Mouse (Mus musculus) lung, postnatal 0 days (tissue): ENCODE results near the gene Magix. TPM values are rescaled to one million over a fixed set of nuclear protein-coding genes. Genes with fewer than 3 reads are reported as not detected.

Experiments used
- ATAC-seq: fragments of 200-750 bp; cut with Nextera tagmentation; 2 replicates; pipeline ENCODE4 v1.8.0; 2017; ENCODE audit warnings: moderate library complexity
- DNase-seq: peaks from one replicate; pipeline ENCODE4 v3.0.0-alpha.2; 2016; ENCODE audit warnings: low spot score
- H3K27ac ChIP-seq: fragments of 300-500 bp; sonication (generic); 2 replicates; pipeline ENCODE4 v1.5.1; 2014; ENCODE audit warnings: antibody characterized with exemption, mild to moderate bottlenecking, low read length, mixed read lengths
- H3K27me3 ChIP-seq: fragments of 300-500 bp; sonication (generic); replicated peaks from 2 replicates; pipeline ENCODE4 v1.6.1; 2014; ENCODE audit warnings: low read length, mixed read lengths; ENCODE audit not compliant: insufficient read depth
- H3K36me3 ChIP-seq: fragments of 300-500 bp; sonication (generic); 2 replicates; pipeline ENCODE4 v1.6.1; 2014; ENCODE audit warnings: low read length, mixed read lengths; ENCODE audit not compliant: insufficient read depth
- H3K4me1 ChIP-seq: fragments of 300-500 bp; sonication (generic); 2 replicates; pipeline ENCODE4 v1.6.1; 2014; ENCODE audit warnings: antibody characterized with exemption, low read depth, low read length, mixed read lengths; ENCODE audit not compliant: insufficient read depth
- H3K4me2 ChIP-seq: fragments of 300-500 bp; sonication (generic); replicated peaks from 2 replicates; pipeline ENCODE4 v1.6.1; 2014; ENCODE audit warnings: low read depth, mild to moderate bottlenecking, low read length, moderate library complexity, mixed read lengths
- H3K4me3 ChIP-seq: fragments of 300-500 bp; sonication (generic); 2 replicates; pipeline ENCODE4 v1.5.1; 2014; ENCODE audit warnings: low read depth, low read length
- H3K9ac ChIP-seq: fragments of 300-500 bp; sonication (generic); replicated peaks from 2 replicates; pipeline ENCODE4 v1.6.1; 2014; ENCODE audit warnings: low read depth, mild to moderate bottlenecking
- H3K9me3 ChIP-seq: fragments of 300-500 bp; sonication (generic); 2 replicates; pipeline ENCODE4 v1.6.1; 2016; ENCODE audit warnings: low read length, mixed read lengths
- CTCF ChIP-seq: IDR thresholded peaks from 2 replicates; pipeline ENCODE4 v1.5.1; 2016; ENCODE audit warnings: antibody characterized with exemption, mild to moderate bottlenecking
- EP300 ChIP-seq: IDR thresholded peaks from 2 replicates; pipeline ENCODE4 v1.6.1; 2016; ENCODE audit warnings: antibody characterized with exemption, mild to moderate bottlenecking, control low read depth
- WGBS: fragments of 180-500 bp; shearing (Covaris S2); extraction: QIAGEN DNeasy Blood & Tissue Kit; methylation state at CpG from one replicate; pipeline ENCODE4 v1.1.7; 2014; 5-methylcytosine and 5-hydroxymethylcytosine counted together
- polyA plus RNA-seq: library from polyadenylated mRNA; unstranded; fragments of >200 nt; fragmentation: Nextera tagmentation; extraction: Ambion mirVana; gene quantifications from 2 replicates; pipeline ENCODE4 v1.2.1, GENCODE M21; 2015

The Magix gene
- polyA plus RNA-seq, 1 experiment from 2014 or later, result 3.5 TPM

DNA sequence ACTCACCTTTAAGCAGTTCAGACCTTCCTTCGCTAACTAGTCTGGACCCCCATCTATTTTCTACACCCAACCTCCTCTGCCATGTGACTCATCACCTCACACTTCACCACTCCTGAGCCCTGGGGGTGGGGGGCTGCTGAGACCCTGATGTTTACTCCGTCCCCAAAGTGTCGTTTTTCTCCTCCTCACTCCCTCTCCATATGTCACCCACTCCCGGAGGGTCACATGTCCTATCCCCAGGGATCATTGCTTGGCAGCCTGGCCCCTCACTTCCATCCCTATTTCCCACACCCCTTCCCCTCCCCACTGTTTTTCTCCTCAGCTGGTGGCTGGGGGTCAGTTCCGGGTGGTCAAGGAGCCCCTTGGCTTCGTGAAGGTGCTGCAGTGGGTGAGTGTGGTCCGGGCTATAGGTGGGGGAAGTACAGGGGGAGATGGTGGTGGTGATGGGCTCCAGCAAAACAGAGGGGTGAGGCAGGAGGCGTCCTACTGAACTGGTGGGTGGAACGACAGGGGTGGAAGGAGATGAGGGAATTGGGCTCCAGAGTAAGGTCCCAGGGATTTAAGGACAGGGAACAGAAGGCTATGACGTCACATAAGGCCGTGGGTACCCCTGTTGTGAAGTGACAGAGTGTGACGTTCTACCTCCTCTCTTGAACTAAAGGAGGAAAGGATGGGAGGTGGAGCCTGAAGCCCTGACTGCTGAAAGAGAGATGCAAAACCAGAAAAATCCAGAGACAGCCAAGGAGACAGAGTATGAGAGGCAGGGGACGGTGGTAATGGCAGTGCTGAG is 41.3 kb downstream of the Magix start:
- DNase-seq (no peak), ATAC-seq (no peak)
- 15% methylated on average over 13 of the region's 13 CpGs for WGBS
- no peak overlapping the region for H3K27ac ChIP-seq
- no peak overlapping the region for H3K9ac ChIP-seq
- no peaks in the 10 kb centered on the region for H3K36me3 ChIP-seq
- H3K4me1 ChIP-seq, result no peaks in the 10 kb centered on the region
- no peaks in the 10 kb centered on the region for H3K27me3 ChIP-seq
- H3K9me3 ChIP-seq, result no peaks in the 10 kb centered on the region
- H3K4me3 ChIP-seq, result no peak overlapping the region
- TF ChIP-seq CTCF (no peak), EP300 (no peak)
- no peak overlapping the region for H3K4me2 ChIP-seq

DNA sequence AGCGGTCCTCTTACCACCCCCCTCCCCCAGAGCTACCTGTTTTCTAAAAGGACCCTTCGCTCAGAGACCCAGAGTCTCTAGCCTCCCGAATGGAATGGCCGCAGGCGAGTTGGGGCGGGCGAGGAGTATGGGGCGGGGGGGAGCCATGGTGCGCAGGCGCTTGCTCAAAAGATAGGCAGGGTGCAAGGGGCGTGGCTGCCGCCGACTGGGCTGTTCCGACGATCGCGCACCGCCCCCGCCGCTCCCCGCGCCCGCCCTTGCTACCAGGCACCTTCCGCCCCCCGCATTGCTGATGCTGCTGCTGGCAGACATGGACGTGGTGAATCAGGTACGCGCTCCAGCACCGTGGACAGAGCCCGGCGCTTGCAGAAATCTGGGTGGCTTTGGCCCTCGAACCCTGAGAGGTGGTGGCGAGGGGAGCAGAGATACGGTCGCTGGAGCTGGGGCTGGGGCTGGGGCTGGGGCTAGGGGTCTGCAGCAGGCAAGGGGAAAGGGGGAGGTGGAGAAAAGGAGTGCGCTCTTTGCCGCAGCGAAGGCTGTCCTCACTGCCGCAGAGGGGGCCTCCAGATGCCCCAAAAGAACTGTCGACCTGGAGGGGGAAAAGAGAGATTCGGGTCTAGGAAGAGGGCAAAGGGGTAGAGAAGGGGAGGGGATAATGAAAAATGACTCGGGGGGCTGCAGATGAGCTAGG is 42.5 kb downstream of the Magix start, which contains the start of gene Syp:
Gene Syp (plus strand): TSS at position 71 of the 691 bp plus-strand sequence.
- Histone ChIP-seq H3K9me3 (no peaks in the 10 kb centered on the region), H3K9ac (no peak within 1 kb of the TSS), H3K4me3 (no peak within 1 kb of the TSS), H3K36me3 (no peaks in the 10 kb centered on the region), H3K27ac (no peak within 1 kb of the TSS), H3K4me1 (no peaks in the 10 kb centered on the region), H3K4me2 (peak within 1 kb of the TSS; percentile 41), H3K27me3 (no peaks in the 10 kb centered on the region)
- ATAC-seq (peak; percentile 85), DNase-seq (peak; percentile 65)
- 12% methylated on average over 35 of the region's 42 CpGs for WGBS
- TF ChIP-seq CTCF (no peak), EP300 (no peak)

DNA sequence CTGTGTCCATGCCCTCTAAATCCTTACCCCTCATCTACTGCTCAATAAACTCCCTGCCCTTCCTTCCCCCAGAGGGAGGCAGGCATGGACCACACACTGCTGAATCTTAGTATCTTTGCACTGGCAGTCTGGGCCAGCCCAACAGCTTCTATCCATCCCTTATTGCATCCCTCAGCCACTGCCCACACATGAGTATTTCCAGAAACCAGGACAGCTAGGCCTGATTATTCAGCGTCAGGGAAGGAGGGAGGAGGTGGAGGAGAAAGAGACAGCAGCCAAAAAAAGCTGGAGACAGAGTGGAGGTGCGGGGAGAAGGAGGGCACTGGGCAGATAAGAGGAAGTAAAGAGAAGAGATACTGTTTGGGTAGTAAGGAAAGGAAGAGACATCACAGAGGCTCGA is 46.0 kb downstream of the Magix start:
- H3K9ac ChIP-seq, result no peak overlapping the region
- ATAC-seq (no peak), DNase-seq (no peak)
- H3K36me3 ChIP-seq, result no peaks in the 10 kb centered on the region
- no peak overlapping the region for H3K27ac ChIP-seq
- no peaks in the 10 kb centered on the region for H3K4me1 ChIP-seq
- no peak overlapping the region for H3K4me2 ChIP-seq
- H3K27me3 ChIP-seq, result no peaks in the 10 kb centered on the region
- 57% methylated on average over 3 of the region's 3 CpGs for WGBS
- H3K4me3 ChIP-seq, result no peak overlapping the region
- no peak for TF ChIP-seq CTCF
- no peak for TF ChIP-seq EP300
- no peaks in the 10 kb centered on the region for H3K9me3 ChIP-seq

DNA sequence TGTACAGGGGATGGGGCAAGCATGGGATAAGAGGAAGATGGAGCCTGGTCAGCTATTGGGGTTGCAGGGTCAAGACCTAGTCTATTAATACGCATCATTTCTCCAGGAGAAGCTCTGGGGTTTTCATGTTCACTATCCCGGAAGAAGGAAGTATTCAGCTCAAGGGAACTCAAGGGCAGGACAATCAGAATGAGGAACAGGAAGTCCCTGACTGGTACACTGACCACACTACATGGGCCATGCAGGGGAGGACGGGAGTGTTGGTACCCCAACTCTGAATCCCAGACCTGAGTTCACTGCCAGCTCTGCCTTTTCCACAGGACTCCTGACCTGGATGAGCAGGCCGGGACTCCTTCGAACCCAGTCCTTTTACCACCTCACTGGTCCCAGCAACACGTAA is 48.5 kb downstream of the Magix start:
- DNase-seq (no peak), ATAC-seq (no peak)
- H3K4me1 ChIP-seq, result no peaks in the 10 kb centered on the region
- H3K36me3 ChIP-seq, result no peaks in the 10 kb centered on the region
- H3K9ac ChIP-seq, result no peak overlapping the region
- no peak overlapping the region for H3K27ac ChIP-seq
- 89% methylated on average over 6 of the region's 6 CpGs for WGBS
- no peak overlapping the region for H3K4me2 ChIP-seq
- no peaks in the 10 kb centered on the region for H3K27me3 ChIP-seq
- no peaks in the 10 kb centered on the region for H3K9me3 ChIP-seq
- no peak overlapping the region for H3K4me3 ChIP-seq
- no peak for TF ChIP-seq EP300

Other genes with a start within 250 kb of the Magix start
- 0.20 TPM in 1 of 2 replicates, not detected in the other for gene Foxp3, start 107.6 kb downstream of the Magix start, polyA plus RNA-seq
- 0.91 and 1.2 TPM in 2 replicates for gene Ppp1r3f, start 107.0 kb downstream of the Magix start, polyA plus RNA-seq
- 18.2 and 18.8 TPM in 2 replicates for gene Ccdc22, start 75.7 kb downstream of the Magix start, polyA plus RNA-seq
- gene Cacna1f, start 74.2 kb downstream of the Magix start, polyA plus RNA-seq, result 0.04 and 0.12 TPM in 2 replicates
- gene Syp, start 42.8 kb downstream of the Magix start, polyA plus RNA-seq, result 1.5 and 1.6 TPM in 2 replicates
- gene Prickle3, start 24.0 kb downstream of the Magix start, polyA plus RNA-seq, result 6.5 and 6.9 TPM in 2 replicates
- gene Plp2, start 9.9 kb downstream of the Magix start, polyA plus RNA-seq, result 238 and 242 TPM in 2 replicates
- gene Gpkow, start 15.9 kb upstream of the Magix start, polyA plus RNA-seq, result 25.9 and 26.1 TPM in 2 replicates
- 202 and 222 TPM in 2 replicates for gene Wdr45, start 33.1 kb upstream of the Magix start, polyA plus RNA-seq
- gene Gm45208, start 41.0 kb upstream of the Magix start, polyA plus RNA-seq, result 0.64 and 2.7 TPM in 2 replicates
- 18.3 and 18.8 TPM in 2 replicates for gene Praf2, start 47.2 kb upstream of the Magix start, polyA plus RNA-seq
- gene Ccdc120, start 69.7 kb upstream of the Magix start, polyA plus RNA-seq, result 26.4 and 28.2 TPM in 2 replicates
- gene Tfe3, start 81.3 kb upstream of the Magix start, polyA plus RNA-seq, result 22.0 and 27.6 TPM in 2 replicates
- gene Gripap1, start 108.5 kb upstream of the Magix start, polyA plus RNA-seq, result 22.1 and 25.6 TPM in 2 replicates
- 0.30 and 0.41 TPM in 2 replicates for gene Kcnd1, start 141.0 kb upstream of the Magix start, polyA plus RNA-seq
- 29.0 and 30.3 TPM in 2 replicates for gene Otud5, start 160.1 kb upstream of the Magix start, polyA plus RNA-seq
- 5.5 and 7.0 TPM in 2 replicates for gene Pim2, start 197.0 kb upstream of the Magix start, polyA plus RNA-seq
- 30.0 and 32.2 TPM in 2 replicates for gene Slc35a2, start 202.8 kb upstream of the Magix start, polyA plus RNA-seq
- gene Pqbp1, start 218.0 kb upstream of the Magix start, polyA plus RNA-seq, result 80.1 and 80.4 TPM in 2 replicates
- 82.3 and 88.9 TPM in 2 replicates for gene Timm17b, start 218.1 kb upstream of the Magix start, polyA plus RNA-seq
- gene Gm10491, start 226.6 kb upstream of the Magix start, polyA plus RNA-seq, result not detected in 2 replicates
- not detected in 2 replicates for gene Gm10490, start 228.3 kb upstream of the Magix start, polyA plus RNA-seq
- gene Pcsk1n, start 238.6 kb upstream of the Magix start, polyA plus RNA-seq, result 0.15 and 0.17 TPM in 2 replicates
- not detected in 2 replicates for gene Eras, start 247.4 kb upstream of the Magix start, polyA plus RNA-seq